Mouse (Mus musculus): ENCODE data around the gene Pcf11. TPM values are rescaled to one million over a fixed set of nuclear protein-coding genes. Genes with fewer than 3 reads are reported as not detected.

Gene Pcf11
- total RNA-seq, 2 experiments from 2014 or later = 20.8 to 22.0 TPM

GRCm38 (mm10) chr7:92642358-92642757, 27.4 kb downstream of the Pcf11 start:
- intact Hi-C loops (cut with DNase I; ENCODE audit: low total_unique reads) = no loop called here
- no peak for DNase-seq

- no peak for DNase-seq
- intact Hi-C loops (cut with DNase I; ENCODE audit: low total_unique reads) = no loop called here
Measured at GRCm38 (mm10) chr7:92638050-92638449, 31.7 kb downstream of the Pcf11 start.

- intact Hi-C loops (cut with DNase I; ENCODE audit: low total_unique reads) = no loop called here
- DNase-seq = peak; percentile 91
Measured at GRCm38 (mm10) chr7:92637021-92637625, 32.6 kb downstream of the Pcf11 start, which contains the start of gene Ankrd42. Gene Ankrd42 (minus strand): TSS chr7:92637142.

- intact Hi-C loops (cut with DNase I; ENCODE audit: low total_unique reads) = no loop called here
- DNase-seq = no peak
Measured at GRCm38 (mm10) chr7:92636295-92637011, 33.3 kb downstream of the Pcf11 start.

GRCm38 (mm10) chr7:92630167-92630566, 39.6 kb downstream of the Pcf11 start:
- intact Hi-C loops (cut with DNase I; ENCODE audit: low total_unique reads) = no loop called here
- DNase-seq = no peak

GRCm38 (mm10) chr7:92624488-92624887, 45.2 kb downstream of the Pcf11 start:
- intact Hi-C loops (cut with DNase I; ENCODE audit: low total_unique reads) = loop anchor here (10.0 kb wide), 1 partner anchor 240 kb away; no protein-coding TSS in a partner anchor
- no peak for DNase-seq

- DNase-seq = no peak
- intact Hi-C loops (cut with DNase I; ENCODE audit: low total_unique reads) = no loop called here
Measured at GRCm38 (mm10) chr7:92610830-92611229, 58.9 kb downstream of the Pcf11 start.

GRCm38 (mm10) chr7:92604961-92605360, 64.8 kb downstream of the Pcf11 start:
- no peak for DNase-seq
- intact Hi-C loops (cut with DNase I; ENCODE audit: low total_unique reads) = no loop called here

Other genes starting within 250 kb of the Pcf11 start
- gene Ccdc90b, start 108.8 kb downstream of the Pcf11 start, total RNA-seq (2021) = 10 to 100 TPM; 18.3 to 20.2 TPM
- under 1 TPM; 0.53 to 0.71 TPM for gene Ankrd42, start 32.8 kb downstream of the Pcf11 start, total RNA-seq (2021)
- gene Rab30, start 71.7 kb upstream of the Pcf11 start, total RNA-seq (2021) = 1 to 10 TPM; 5.0 to 6.3 TPM
- gene Ddias, start 204.3 kb upstream of the Pcf11 start, total RNA-seq (2021) = under 1 TPM; 0.24 to 0.66 TPM
- gene Prcp, start 204.5 kb upstream of the Pcf11 start, total RNA-seq (2021) = 10 to 100 TPM; 17.2 to 18.8 TPM